Comparison of ENCODE assay signal across 1 mouse cellular context in the genomic region with DNA sequence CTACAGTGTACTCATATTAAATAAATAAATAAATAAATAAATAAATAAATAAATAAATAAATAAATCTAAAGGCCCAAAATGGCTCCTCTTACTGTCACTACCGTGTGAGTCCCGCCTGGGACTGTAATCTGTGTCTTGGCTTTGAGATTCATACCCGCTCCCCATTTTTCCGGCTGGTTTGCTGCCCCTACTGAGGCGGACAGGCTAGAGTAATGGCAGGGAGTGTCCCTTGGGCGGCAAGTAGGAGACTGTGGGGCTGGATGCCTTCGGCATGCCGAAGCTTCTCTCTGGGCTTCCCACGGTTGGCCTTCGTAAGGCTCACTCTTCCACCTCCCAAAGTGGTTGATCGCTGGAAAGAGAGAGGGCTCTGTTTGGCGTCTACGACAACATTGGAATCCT. TPM values are rescaled to one million over a fixed set of nuclear protein-coding genes. Genes with fewer than 3 reads are reported as not detected.
"Had no signal": no experiment of that assay in that cellular context is flagged by ENCODE, and none has a peak within 500 bp of the region (broad histone marks: within the 10 kb centered on the region; RNA-seq: fewer than 3 reads in every experiment).

No protein-coding gene starts in this region.

RNA-seq across cellular contexts. Expression of gene Serinc4, which starts 24.3 kb away (rescaled TPM):
- polyA plus RNA-seq: liver, postnatal 0 days had no signal
